21 mouse cellular contexts compared by ENCODE assay signal in the genomic region with DNA sequence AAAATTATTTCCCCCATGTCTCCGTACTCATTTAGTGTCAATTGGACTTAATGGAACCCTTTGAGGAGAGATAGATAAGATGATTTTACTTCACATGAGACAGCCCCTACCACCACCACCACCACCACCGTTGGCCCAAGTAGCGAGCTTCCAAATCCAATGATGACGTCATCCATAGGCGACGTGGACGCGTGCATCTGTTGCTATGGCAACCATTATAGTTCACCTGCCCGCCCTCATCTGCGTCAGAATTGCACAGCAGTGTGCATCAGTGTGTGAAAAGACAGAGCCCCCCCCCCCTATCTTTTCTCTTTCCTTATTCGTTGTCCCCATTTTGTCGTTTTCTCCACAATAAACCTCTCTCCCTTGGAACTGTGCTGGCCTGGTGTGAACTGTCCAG.
DNase-seq lines count a peak whose midpoint lies in the region; ATAC-seq lines count a peak whose summit lies in the region.
"Had no signal": no experiment of that assay in that cellular context is flagged by ENCODE, and none has a peak within 500 bp of the region (broad histone marks: within the 10 kb centered on the region; RNA-seq: fewer than 3 reads in every experiment).

No protein-coding gene starts in this region.

- no peak overlapping the region for H3K9ac ChIP-seq in intestine, embryonic 16.5 days (ENCODE audit: low read depth, low read length)
- no peak overlapping the region for H3K9ac ChIP-seq in intestine, embryonic 15.5 days
- no peak overlapping the region for H3K9ac ChIP-seq in neural tube, embryonic 11.5 days (ENCODE audit: low read length)
- H3K9ac ChIP-seq in neural tube, embryonic 15.5 days (replicated peaks): no peak overlapping the region
- no peak overlapping the region for H3K9ac ChIP-seq in hindbrain, embryonic 12.5 days
- H3K9ac ChIP-seq: embryonic facial prominence, embryonic 15.5 days; hindbrain, embryonic 14.5 days; limb, embryonic 13.5 days; liver, embryonic 13.5 days had no signal

- peaks cover 3% of the 10 kb centered on the region; the same call in 1 of the 2 replicates for H3K9me3 ChIP-seq in intestine, embryonic 16.5 days (ENCODE audit: control insufficient read depth, low read length)
- H3K9me3 ChIP-seq in intestine, embryonic 15.5 days: no peaks in the 10 kb centered on the region
- H3K9me3 ChIP-seq in neural tube, embryonic 11.5 days (ENCODE audit: control insufficient read depth, low read length): no peaks in the 10 kb centered on the region
- no peaks in the 10 kb centered on the region for H3K9me3 ChIP-seq in neural tube, embryonic 15.5 days (replicated peaks)
- no peaks in the 10 kb centered on the region for H3K9me3 ChIP-seq in hindbrain, embryonic 12.5 days (replicated peaks)
- H3K9me3 ChIP-seq: limb, embryonic 13.5 days; liver, embryonic 13.5 days had no signal

- H3K27ac ChIP-seq in intestine, embryonic 16.5 days (ENCODE audit: low read length): 0 out of 2 replicates have a peak overlapping the region, but pooled peaks have one; percentile 61
- no peak overlapping the region for H3K27ac ChIP-seq in intestine, embryonic 15.5 days
- H3K27ac ChIP-seq in neural tube, embryonic 11.5 days (ENCODE audit: low read depth, low read length): no peak overlapping the region
- H3K27ac ChIP-seq in neural tube, embryonic 15.5 days (replicated peaks): no peak overlapping the region
- no peak overlapping the region for H3K27ac ChIP-seq in hindbrain, embryonic 12.5 days
- H3K27ac ChIP-seq: liver, embryonic 13.5 days; macrophage had no signal

- H3K4me3 ChIP-seq in intestine, embryonic 16.5 days (ENCODE audit: low read length): no peak overlapping the region
- H3K4me3 ChIP-seq in intestine, embryonic 15.5 days (replicated peaks): no peak overlapping the region
- no peak overlapping the region for H3K4me3 ChIP-seq in neural tube, embryonic 11.5 days (ENCODE audit: low read depth, low read length)
- H3K4me3 ChIP-seq in neural tube, embryonic 15.5 days (replicated peaks): no peak overlapping the region
- no peak overlapping the region for H3K4me3 ChIP-seq in hindbrain, embryonic 12.5 days
- H3K4me3 ChIP-seq: embryonic facial prominence, embryonic 15.5 days; limb, embryonic 13.5 days; liver, embryonic 13.5 days; midbrain, embryonic 10.5 days had no signal

- ATAC-seq in intestine, embryonic 16.5 days: no peak
- no peak for ATAC-seq in intestine, embryonic 15.5 days
- 0 out of 2 replicates have a peak, but pooled peaks have one; percentile 31 for ATAC-seq in neural tube, embryonic 11.5 days (ENCODE audit: insufficient read depth, low FRiP score, low TSS enrichment)
- no peak for ATAC-seq in neural tube, embryonic 15.5 days (ENCODE audit: low FRiP score)
- no peak for ATAC-seq in hindbrain, embryonic 12.5 days (ENCODE audit: low FRiP score)

- no peaks in the 10 kb centered on the region for H3K36me3 ChIP-seq in intestine, embryonic 16.5 days (ENCODE audit: control insufficient read depth, insufficient read depth, low read length)
- H3K36me3 ChIP-seq in intestine, embryonic 15.5 days: no peaks in the 10 kb centered on the region
- H3K36me3 ChIP-seq in neural tube, embryonic 11.5 days (ENCODE audit: control insufficient read depth, insufficient read depth, low read length): no peaks in the 10 kb centered on the region
- H3K36me3 ChIP-seq in neural tube, embryonic 15.5 days: no peaks in the 10 kb centered on the region
- no peaks in the 10 kb centered on the region for H3K36me3 ChIP-seq in hindbrain, embryonic 12.5 days
- H3K36me3 ChIP-seq: embryonic facial prominence, embryonic 15.5 days; G1E; limb, embryonic 13.5 days; liver, embryonic 13.5 days; midbrain, embryonic 10.5 days had no signal

- WGBS in intestine, embryonic 16.5 days: 90% methylated on average over 12 of the region's 12 CpGs
- WGBS in intestine, embryonic 15.5 days: 89% methylated on average over 12 of the region's 12 CpGs
- 77% methylated on average over 12 of the region's 12 CpGs for WGBS in neural tube, embryonic 11.5 days
- WGBS in neural tube, embryonic 15.5 days: 64% methylated on average over 12 of the region's 12 CpGs
- WGBS in hindbrain, embryonic 12.5 days: 70% methylated on average over 12 of the region's 12 CpGs

- H3K4me1 ChIP-seq in intestine, embryonic 16.5 days (ENCODE audit: control insufficient read depth, insufficient read depth, low read length): peaks cover 12% of the 10 kb centered on the region
- peaks cover 16% of the 10 kb centered on the region for H3K4me1 ChIP-seq in intestine, embryonic 15.5 days (replicated peaks)
- H3K4me1 ChIP-seq in neural tube, embryonic 11.5 days (ENCODE audit: control insufficient read depth, insufficient read depth, low read length): peaks cover 13% of the 10 kb centered on the region; the same call in 1 of the 2 replicates
- peaks cover 17% of the 10 kb centered on the region for H3K4me1 ChIP-seq in neural tube, embryonic 15.5 days
- H3K4me1 ChIP-seq in hindbrain, embryonic 12.5 days: peaks cover 16% of the 10 kb centered on the region
- H3K4me1 ChIP-seq: liver, embryonic 13.5 days had no signal

- no peaks in the 10 kb centered on the region for H3K27me3 ChIP-seq in intestine, embryonic 16.5 days (replicated peaks; ENCODE audit: control insufficient read depth, insufficient read depth, low read length)
- H3K27me3 ChIP-seq in intestine, embryonic 15.5 days (replicated peaks): no peaks in the 10 kb centered on the region
- H3K27me3 ChIP-seq in neural tube, embryonic 11.5 days (ENCODE audit: control insufficient read depth, insufficient read depth, low read length): no peaks in the 10 kb centered on the region
- H3K27me3 ChIP-seq in neural tube, embryonic 15.5 days (replicated peaks): no peaks in the 10 kb centered on the region
- no peaks in the 10 kb centered on the region for H3K27me3 ChIP-seq in hindbrain, embryonic 12.5 days
- H3K27me3 ChIP-seq: embryonic facial prominence, embryonic 15.5 days; limb, embryonic 13.5 days; liver, embryonic 13.5 days had no signal

- peak; percentile 54 for DNase-seq in heart, adult 11 months
- DNase-seq in heart, adult 9 months (ENCODE audit: low spot score in 2 of 2): no peak
- no peak for DNase-seq in neural tube, embryonic 11.5 days (ENCODE audit: low spot score)
- DNase-seq in retina, embryonic 14.5 days (ENCODE audit: low spot score): peak; percentile 55
- DNase-seq: adrenal gland, postnatal 25 days; cerebellum, adult 11-12 months; cerebellum, postnatal 14 days; kidney, adult 2 months; liver, embryonic 13.5 days; right cerebral cortex, postnatal 4 days; thymus, postnatal 4 days had no signal

- no peak overlapping the region for H3K4me2 ChIP-seq in intestine, embryonic 16.5 days (ENCODE audit: low read depth, low read length)
- H3K4me2 ChIP-seq in intestine, embryonic 15.5 days (replicated peaks): no peak overlapping the region
- no peak overlapping the region for H3K4me2 ChIP-seq in neural tube, embryonic 11.5 days (ENCODE audit: low read depth)
- no peak overlapping the region for H3K4me2 ChIP-seq in neural tube, embryonic 15.5 days
- H3K4me2 ChIP-seq in hindbrain, embryonic 12.5 days (replicated peaks): no peak overlapping the region
- H3K4me2 ChIP-seq: embryonic facial prominence, embryonic 15.5 days; hindbrain, embryonic 14.5 days; limb, embryonic 13.5 days; liver, embryonic 13.5 days had no signal

Comparison
In these comparisons a context has a peak if more than half of its experiments do, and no peak if none do; other contexts are left out.
1. DNase-seq: peak in heart, adult 11 months (single experiment) and retina, embryonic 14.5 days (single experiment); none in heart, adult 9 months (0 of 2) and neural tube, embryonic 11.5 days (single experiment).